Mouse (Mus musculus) myocyte (in vitro differentiated cells): ENCODE measurements around the gene Nek2.

Experiments
- CEBPB ChIP-seq: IDR thresholded peaks from 2 replicates; pipeline ENCODE4 v1.6.1; 2011; ENCODE audit warnings: mild to moderate bottlenecking, moderate library complexity; ENCODE audit not compliant: poor library complexity, insufficient read depth, severe bottlenecking
- E2F4 ChIP-seq: IDR thresholded peaks from one replicate; pipeline ENCODE4 v1.6.1; 2011; ENCODE audit warnings: mild to moderate bottlenecking, control low read depth, moderate library complexity; ENCODE audit not compliant: insufficient read depth
- MAX ChIP-seq: IDR thresholded peaks from one replicate; pipeline ENCODE4 v1.6.1; 2011; ENCODE audit warnings: low read depth, mild to moderate bottlenecking, control low read depth
- MYOD1 ChIP-seq, 3 experiments: IDR thresholded peaks; one replicate each; pipeline ENCODE4 v1.6.1; 2011; ENCODE audit warnings: control low read depth in 2 of 3, low read depth in 2 of 3, mild to moderate bottlenecking in 2 of 3, moderate library complexity in 1 of 3; ENCODE audit not compliant: insufficient read length in 2 of 3, control insufficient read depth in 1 of 3
- MYOG ChIP-seq, 3 experiments: IDR thresholded peaks; one replicate each; pipeline ENCODE4 v1.6.1; 2011; ENCODE audit warnings: control low read depth in 2 of 3, low read depth in 2 of 3, mild to moderate bottlenecking in 2 of 3; ENCODE audit not compliant: insufficient read length in 2 of 3, control insufficient read depth in 1 of 3, insufficient read depth in 1 of 3
- POLR2A ChIP-seq: IDR thresholded peaks from one replicate; pipeline ENCODE4 v1.6.1; 2011; ENCODE audit warnings: low read depth, mild to moderate bottlenecking, control low read depth, moderate library complexity; ENCODE audit not compliant: insufficient read length
- POLR2AphosphoS2 ChIP-seq: IDR thresholded peaks from one replicate; pipeline ENCODE4 v1.6.1; 2011; ENCODE audit warnings: low read depth, control low read depth; ENCODE audit not compliant: insufficient read length
- REST ChIP-seq: IDR thresholded peaks from one replicate; pipeline ENCODE4 v1.6.1; 2011; ENCODE audit warnings: mild to moderate bottlenecking, control low read depth, moderate library complexity; ENCODE audit not compliant: insufficient read depth, insufficient read length
- SRF ChIP-seq: IDR thresholded peaks from one replicate; pipeline ENCODE4 v1.6.1; 2011; ENCODE audit warnings: low read depth; ENCODE audit not compliant: control insufficient read depth, insufficient read length
- TCF12 ChIP-seq: IDR thresholded peaks from one replicate; pipeline ENCODE4 v1.6.1; 2011; ENCODE audit warnings: mild to moderate bottlenecking, control low read depth; ENCODE audit not compliant: poor library complexity, insufficient read depth, severe bottlenecking
- USF1 ChIP-seq: IDR thresholded peaks from one replicate; pipeline ENCODE4 v1.6.1; 2011; ENCODE audit warnings: low read depth, mild to moderate bottlenecking, control low read depth, moderate library complexity

- no peak for TF ChIP-seq POLR2A
- no peak for TF ChIP-seq MAX
- TF ChIP-seq E2F4 = no peak
- TF ChIP-seq SRF = no peak
- no peak for TF ChIP-seq MYOG (IDR thresholded peaks at IDR 0.05; ENCODE audit: control insufficient read depth in 1 of 3, insufficient read depth in 1 of 3, insufficient read length in 2 of 3, low read depth in 2 of 3)
- no peak for TF ChIP-seq REST
- TF ChIP-seq USF1 = no peak
- TF ChIP-seq CEBPB = no peak
- TF ChIP-seq TCF12 = no peak
- TF ChIP-seq MYOD1 (IDR thresholded peaks at IDR 0.05; ENCODE audit: control insufficient read depth in 1 of 3, insufficient read length in 2 of 3, low read depth in 2 of 3) = no peak
- TF ChIP-seq POLR2AphosphoS2 = no peak
Measured at GRCm38 (mm10) chr1:191786255-191786654, 35.0 kb upstream of the Nek2 start.
